Mouse (Mus musculus): ENCODE data around the gene Olfr1487. TPM values are rescaled to one million over a fixed set of nuclear protein-coding genes. Genes with fewer than 3 reads are reported as not detected.
"Not testable (repeated sequence)": the region's sequence is repeated elsewhere in the genome, so short reads cannot be mapped to it uniquely, and the experiment has no call there.

Gene Olfr1487
- polyA plus RNA-seq (2015; fragmentation: Nextera tagmentation; extraction: Ambion mirVana), result not detected in 2 replicates

DNA sequence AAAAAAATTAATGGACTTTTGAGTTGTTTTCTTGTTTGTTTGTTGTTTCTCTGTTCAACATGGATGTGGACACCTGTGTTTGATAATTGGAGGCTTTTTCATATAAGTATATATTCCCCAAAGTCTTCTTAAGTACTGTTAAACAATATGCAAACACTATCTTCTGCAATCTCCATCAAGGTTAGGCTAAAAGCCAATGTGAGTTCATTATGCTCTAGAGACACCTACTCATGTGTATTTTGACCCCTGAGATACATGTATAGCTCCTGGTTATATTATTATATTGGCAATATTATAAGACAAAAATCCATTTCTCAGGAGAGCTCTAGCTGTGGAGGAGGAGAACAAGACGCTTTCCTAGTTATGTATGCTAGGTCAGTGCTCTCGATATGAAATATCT lies at the start of gene Olfr1487:
TSS of gene Olfr1487 (plus strand) at position 301 of the 400 bp plus-strand sequence.
- H3K9me3 ChIP-seq; H3K27ac ChIP-seq; H3K36me3 ChIP-seq; H3K9ac ChIP-seq; H3K27me3 ChIP-seq; H3K4me3 ChIP-seq; H3K4me1 ChIP-seq; ATAC-seq (ENCODE audit: insufficient number of reproducible peaks, low FRiP score, low TSS enrichment, low read depth); H3K4me2 ChIP-seq: not testable (repeated sequence)
- 87% methylated on average over 2 of the region's 2 CpGs for whole genome bisulfite sequencing

DNA sequence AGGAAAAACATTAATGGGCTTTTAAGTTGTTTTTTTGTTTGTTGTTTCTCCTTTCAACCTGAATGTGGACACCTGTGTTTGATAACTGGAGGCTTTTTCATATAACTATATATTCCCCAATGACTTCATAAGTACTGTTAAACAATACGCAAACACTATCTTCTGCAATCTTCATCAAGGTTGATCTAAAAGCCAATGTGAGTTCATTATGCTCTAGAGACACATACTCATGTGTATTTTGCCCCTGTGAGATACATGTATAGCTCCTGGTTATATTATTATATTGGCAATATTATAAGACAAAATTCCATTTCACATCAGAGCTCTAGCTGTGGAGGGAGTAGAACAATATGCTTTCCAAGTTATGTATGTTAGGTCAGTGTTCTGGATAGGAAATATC lies 34.0 kb upstream of the Olfr1487 start, which contains the start of gene Olfr1484:
TSS of gene Olfr1484 (plus strand) at position 301 of the 400 bp plus-strand sequence.
- H3K4me1 ChIP-seq, result no peaks in the 10 kb centered on the region
- WGBS, result 83% methylated on average over 1 of the region's 1 CpGs
- H3K4me3 ChIP-seq, result no peak within 1 kb of the TSS
- H3K36me3 ChIP-seq, result no peaks in the 10 kb centered on the region
- H3K27me3 ChIP-seq, result no peaks in the 10 kb centered on the region
- no peak within 1 kb of the TSS for H3K4me2 ChIP-seq
- no peak within 1 kb of the TSS for H3K27ac ChIP-seq
- H3K9ac ChIP-seq, result no peak within 1 kb of the TSS
- no peak for ATAC-seq (ENCODE audit: insufficient number of reproducible peaks, low FRiP score, low TSS enrichment, low read depth)
- H3K9me3 ChIP-seq, result no peaks in the 10 kb centered on the region

- Histone ChIP-seq H3K27ac (no peak within 1 kb of the TSS), H3K27me3 (no peaks in the 10 kb centered on the region), H3K9ac (no peak within 1 kb of the TSS), H3K4me2 (no peak within 1 kb of the TSS), H3K36me3 (no peaks in the 10 kb centered on the region), H3K9me3 (no peaks in the 10 kb centered on the region), H3K4me3 (no peak within 1 kb of the TSS), H3K4me1 (no peaks in the 10 kb centered on the region)
- ATAC-seq (ENCODE audit: insufficient number of reproducible peaks, low FRiP score, low TSS enrichment, low read depth), result no peak
- 84% methylated on average over 1 of the region's 1 CpGs for WGBS
These were observed 14.1 kb downstream of the Olfr1487 start, which contains the start of gene Olfr1489 for GRCm38 (mm10) chr19:13631321-13631720. Gene Olfr1489, plus strand, starts transcription at chr19:13631621.

DNA sequence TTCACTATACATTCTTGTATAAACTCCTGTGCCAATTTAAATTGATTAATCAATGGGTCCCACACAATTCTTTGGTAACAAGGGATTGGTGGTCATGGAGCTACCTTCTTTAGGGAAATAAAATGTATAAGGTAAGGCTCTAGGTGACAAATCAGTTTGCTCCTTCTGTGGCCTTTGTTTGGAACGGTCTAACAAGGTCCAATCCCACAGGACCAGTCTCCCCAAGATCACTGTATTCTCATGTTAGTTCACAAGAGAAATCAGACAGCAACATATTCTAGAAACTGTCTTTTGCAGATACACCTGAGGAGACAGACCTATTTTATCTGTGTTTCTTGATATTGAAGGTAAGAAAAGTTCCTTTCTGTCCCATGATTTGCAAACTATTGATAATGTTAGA lies 33.6 kb downstream of the Olfr1487 start, which contains the start of gene Olfr1490:
TSS of gene Olfr1490 (plus strand) at position 301 of the 400 bp plus-strand sequence.
- no peak within 1 kb of the TSS for H3K9ac ChIP-seq
- H3K27ac ChIP-seq, result no peak within 1 kb of the TSS
- 71% methylated on average over 1 of the region's 1 CpGs for WGBS
- H3K27me3 ChIP-seq, result no peaks in the 10 kb centered on the region
- H3K4me3 ChIP-seq, result no peak within 1 kb of the TSS
- H3K4me2 ChIP-seq, result no peak within 1 kb of the TSS
- H3K4me1 ChIP-seq, result no peaks in the 10 kb centered on the region
- no peaks in the 10 kb centered on the region for H3K9me3 ChIP-seq
- H3K36me3 ChIP-seq, result no peaks in the 10 kb centered on the region
- no peak for ATAC-seq (ENCODE audit: insufficient number of reproducible peaks, low FRiP score, low TSS enrichment, low read depth)

Small RNAs within 50 kb of the gene (microRNA-seq; reads per million reads assigned to microRNA genes)
- not detected for gene Gm22323
- not detected for gene Gm23931

Other genes with a start within 250 kb of the Olfr1487 start
- not detected in 2 replicates for gene Olfr1469, start 209.5 kb upstream of the Olfr1487 start, polyA plus RNA-seq (2015; fragmentation: Nextera tagmentation; extraction: Ambion mirVana)
- gene Olfr1471, start 174.0 kb upstream of the Olfr1487 start, polyA plus RNA-seq (2015; fragmentation: Nextera tagmentation; extraction: Ambion mirVana), result not detected in 2 replicates
- gene Olfr1472, start 161.3 kb upstream of the Olfr1487 start, polyA plus RNA-seq (2015; fragmentation: Nextera tagmentation; extraction: Ambion mirVana), result not detected in 2 replicates
- not detected in 2 replicates for gene Olfr1474, start 147.8 kb upstream of the Olfr1487 start, polyA plus RNA-seq (2015; fragmentation: Nextera tagmentation; extraction: Ambion mirVana)
- not detected in 2 replicates for gene Olfr1475, start 137.2 kb upstream of the Olfr1487 start, polyA plus RNA-seq (2015; fragmentation: Nextera tagmentation; extraction: Ambion mirVana)
- gene Olfr1477, start 116.8 kb upstream of the Olfr1487 start, polyA plus RNA-seq (2015; fragmentation: Nextera tagmentation; extraction: Ambion mirVana), result not detected in 2 replicates
- not detected in 2 replicates for gene Olfr1480, start 89.5 kb upstream of the Olfr1487 start, polyA plus RNA-seq (2015; fragmentation: Nextera tagmentation; extraction: Ambion mirVana)
- gene Olfr1484, start 33.9 kb upstream of the Olfr1487 start, polyA plus RNA-seq (2015; fragmentation: Nextera tagmentation; extraction: Ambion mirVana), result not detected in 2 replicates
- gene Olfr1489, start 14.2 kb downstream of the Olfr1487 start, polyA plus RNA-seq (2015; fragmentation: Nextera tagmentation; extraction: Ambion mirVana), result not detected in 2 replicates
- not detected in 2 replicates for gene Olfr1490, start 33.7 kb downstream of the Olfr1487 start, polyA plus RNA-seq (2015; fragmentation: Nextera tagmentation; extraction: Ambion mirVana)
- not detected in 2 replicates for gene Olfr1491, start 79.9 kb downstream of the Olfr1487 start, polyA plus RNA-seq (2015; fragmentation: Nextera tagmentation; extraction: Ambion mirVana)
- gene Olfr1493-ps1, start 105.9 kb downstream of the Olfr1487 start, polyA plus RNA-seq (2015; fragmentation: Nextera tagmentation; extraction: Ambion mirVana), result not detected in 2 replicates
- not detected in 2 replicates for gene Olfr1494, start 122.4 kb downstream of the Olfr1487 start, polyA plus RNA-seq (2015; fragmentation: Nextera tagmentation; extraction: Ambion mirVana)
- not detected in 2 replicates for gene Olfr1495, start 147.2 kb downstream of the Olfr1487 start, polyA plus RNA-seq (2015; fragmentation: Nextera tagmentation; extraction: Ambion mirVana)
- not detected in 2 replicates for gene Olfr1496, start 160.5 kb downstream of the Olfr1487 start, polyA plus RNA-seq (2015; fragmentation: Nextera tagmentation; extraction: Ambion mirVana)
- gene Olfr1497, start 180.8 kb downstream of the Olfr1487 start, polyA plus RNA-seq (2015; fragmentation: Nextera tagmentation; extraction: Ambion mirVana), result not detected in 2 replicates
- not detected in 2 replicates for gene Olfr1499, start 202.1 kb downstream of the Olfr1487 start, polyA plus RNA-seq (2015; fragmentation: Nextera tagmentation; extraction: Ambion mirVana)
- gene Olfr1500, start 213.1 kb downstream of the Olfr1487 start, polyA plus RNA-seq (2015; fragmentation: Nextera tagmentation; extraction: Ambion mirVana), result not detected in 2 replicates
- gene Olfr1501, start 233.3 kb downstream of the Olfr1487 start, polyA plus RNA-seq (2015; fragmentation: Nextera tagmentation; extraction: Ambion mirVana), result not detected in 2 replicates
- gene Olfr1502, start 244.4 kb downstream of the Olfr1487 start, polyA plus RNA-seq (2015; fragmentation: Nextera tagmentation; extraction: Ambion mirVana), result not detected in 2 replicates

Measured in limb, embryonic 15.5 days (tissue).